Mouse (Mus musculus): ENCODE data around the gene Galm. TPM values are rescaled to one million over a fixed set of nuclear protein-coding genes. Genes with fewer than 3 reads are reported as not detected.

Galm gene
- polyA plus RNA-seq, 1 experiment from 2014 or later = 4.8 TPM

GRCm38 (mm10) chr17:80130718-80131430 is 3.6 kb downstream of the Galm start:
- ATAC-seq (ENCODE audit: low FRiP score, low read depth) = no peak
- Histone ChIP-seq H3K36me3 (no peaks in the 10 kb centered on the region), H3K9me3 (no peaks in the 10 kb centered on the region), H3K27ac (replicated peaks) (no peak overlapping the region), H3K4me3 (no peak overlapping the region), H3K9ac (replicated peaks) (no peak overlapping the region), H3K27me3 (0 out of 2 replicates have a peak, but pooled peaks cover 3% of the 10 kb centered on the region), H3K4me1 (peaks cover 9% of the 10 kb centered on the region; the same call in 1 of the 2 replicates), H3K4me2 (replicated peaks) (no peak overlapping the region)
- 75% methylated on average over 9 of the region's 9 CpGs for WGBS

GRCm38 (mm10) chr17:80131431-80131766 is 4.1 kb downstream of the Galm start:
- Histone ChIP-seq H3K4me3 (no peak overlapping the region), H3K36me3 (no peaks in the 10 kb centered on the region), H3K4me2 (replicated peaks) (no peak overlapping the region), H3K4me1 (peaks cover 9% of the 10 kb centered on the region; the same call in 1 of the 2 replicates), H3K9ac (replicated peaks) (no peak overlapping the region), H3K27me3 (no peaks in the 10 kb centered on the region), H3K27ac (replicated peaks) (no peak overlapping the region), H3K9me3 (no peaks in the 10 kb centered on the region)
- ATAC-seq (ENCODE audit: low FRiP score, low read depth) = no peak
- WGBS = 39% methylated on average over 1 of the region's 1 CpGs

GRCm38 (mm10) chr17:80131838-80132237 is 4.6 kb downstream of the Galm start:
- no peak overlapping the region for H3K27ac ChIP-seq (replicated peaks)
- no peak overlapping the region for H3K4me3 ChIP-seq
- H3K9ac ChIP-seq (replicated peaks) = no peak overlapping the region
- no peak for ATAC-seq (ENCODE audit: low FRiP score, low read depth)
- no peaks in the 10 kb centered on the region for H3K36me3 ChIP-seq
- no peak overlapping the region for H3K4me2 ChIP-seq (replicated peaks)
- H3K4me1 ChIP-seq = peaks cover 9% of the 10 kb centered on the region; the same call in 1 of the 2 replicates
- H3K27me3 ChIP-seq = no peaks in the 10 kb centered on the region
- 81% methylated on average over 7 of the region's 7 CpGs for WGBS
- no peaks in the 10 kb centered on the region for H3K9me3 ChIP-seq

GRCm38 (mm10) chr17:80132502-80132901 is 5.2 kb downstream of the Galm start:
- H3K9me3 ChIP-seq = no peaks in the 10 kb centered on the region
- H3K27ac ChIP-seq (replicated peaks) = no peak overlapping the region
- H3K4me3 ChIP-seq = no peak overlapping the region
- no peaks in the 10 kb centered on the region for H3K27me3 ChIP-seq
- no peak overlapping the region for H3K9ac ChIP-seq (replicated peaks)
- no peaks in the 10 kb centered on the region for H3K36me3 ChIP-seq
- H3K4me1 ChIP-seq = peaks cover 9% of the 10 kb centered on the region; the same call in 1 of the 2 replicates
- no peak overlapping the region for H3K4me2 ChIP-seq (replicated peaks)
- 89% methylated on average over 4 of the region's 4 CpGs for WGBS
- no peak for ATAC-seq (ENCODE audit: low FRiP score, low read depth)

GRCm38 (mm10) chr17:80138434-80139162 is 11.3 kb downstream of the Galm start:
- no peak overlapping the region for H3K4me3 ChIP-seq
- 86% methylated on average over 17 of the region's 17 CpGs for WGBS
- ATAC-seq (ENCODE audit: low FRiP score, low read depth) = no peak
- no peaks in the 10 kb centered on the region for H3K27me3 ChIP-seq
- H3K9ac ChIP-seq (replicated peaks) = no peak overlapping the region
- H3K27ac ChIP-seq (replicated peaks) = no peak overlapping the region
- no peaks in the 10 kb centered on the region for H3K36me3 ChIP-seq
- H3K4me1 ChIP-seq = no peaks in the 10 kb centered on the region
- no peaks in the 10 kb centered on the region for H3K9me3 ChIP-seq
- no peak overlapping the region for H3K4me2 ChIP-seq (replicated peaks)

- Histone ChIP-seq H3K36me3 (no peaks in the 10 kb centered on the region), H3K9me3 (no peaks in the 10 kb centered on the region), H3K4me1 (no peaks in the 10 kb centered on the region), H3K4me2 (replicated peaks) (no peak overlapping the region), H3K27ac (replicated peaks) (no peak overlapping the region), H3K4me3 (no peak overlapping the region), H3K9ac (replicated peaks) (no peak overlapping the region), H3K27me3 (no peaks in the 10 kb centered on the region)
- WGBS = 80% methylated on average over 9 of the region's 9 CpGs
- no peak for ATAC-seq (ENCODE audit: low FRiP score, low read depth)
Observed at GRCm38 (mm10) chr17:80139753-80140444, 12.6 kb downstream of the Galm start.

GRCm38 (mm10) chr17:80143478-80144232 is 16.4 kb downstream of the Galm start:
- no peaks in the 10 kb centered on the region for H3K36me3 ChIP-seq
- H3K4me1 ChIP-seq = no peaks in the 10 kb centered on the region
- H3K4me3 ChIP-seq = no peak overlapping the region
- no peak overlapping the region for H3K4me2 ChIP-seq (replicated peaks)
- WGBS = 90% methylated on average over 6 of the region's 6 CpGs
- ATAC-seq (ENCODE audit: low FRiP score, low read depth) = no peak
- no peak overlapping the region for H3K27ac ChIP-seq (replicated peaks)
- no peaks in the 10 kb centered on the region for H3K9me3 ChIP-seq
- H3K27me3 ChIP-seq = no peaks in the 10 kb centered on the region
- H3K9ac ChIP-seq (replicated peaks) = no peak overlapping the region

- WGBS = 73% methylated on average over 7 of the region's 7 CpGs
- Histone ChIP-seq H3K27me3 (no peaks in the 10 kb centered on the region), H3K9me3 (no peaks in the 10 kb centered on the region), H3K4me1 (no peaks in the 10 kb centered on the region), H3K36me3 (no peaks in the 10 kb centered on the region), H3K27ac (replicated peaks) (no peak overlapping the region), H3K4me3 (no peak overlapping the region), H3K4me2 (replicated peaks) (no peak overlapping the region), H3K9ac (replicated peaks) (no peak overlapping the region)
- ATAC-seq (ENCODE audit: low FRiP score, low read depth) = no peak
Observed at GRCm38 (mm10) chr17:80145210-80145609, 17.9 kb downstream of the Galm start.

- 91% methylated on average over 3 of the region's 3 CpGs for WGBS
- no peaks in the 10 kb centered on the region for H3K4me1 ChIP-seq
Observed at GRCm38 (mm10) chr17:80145771-80146170, 18.5 kb downstream of the Galm start.

GRCm38 (mm10) chr17:80148053-80148994 is 21.1 kb downstream of the Galm start:
- H3K4me2 ChIP-seq (replicated peaks) = no peak overlapping the region
- 56% methylated on average over 23 of the region's 23 CpGs for WGBS
- H3K27ac ChIP-seq (replicated peaks) = no peak overlapping the region

More at GRCm38 (mm10) chr17:80145771-80146170, 18.5 kb downstream of the Galm start:
- H3K36me3 ChIP-seq = no peaks in the 10 kb centered on the region
- no peak overlapping the region for H3K4me2 ChIP-seq (replicated peaks)
- no peak overlapping the region for H3K4me3 ChIP-seq
- H3K9me3 ChIP-seq = no peaks in the 10 kb centered on the region
- H3K27ac ChIP-seq (replicated peaks) = no peak overlapping the region
- ATAC-seq (ENCODE audit: low FRiP score, low read depth) = no peak
- H3K27me3 ChIP-seq = no peaks in the 10 kb centered on the region
- no peak overlapping the region for H3K9ac ChIP-seq (replicated peaks)

GRCm38 (mm10) chr17:80148995-80149388 is 21.7 kb downstream of the Galm start:
- Histone ChIP-seq H3K9ac (replicated peaks) (no peak overlapping the region), H3K9me3 (no peaks in the 10 kb centered on the region), H3K27ac (replicated peaks) (no peak overlapping the region), H3K4me3 (no peak overlapping the region), H3K27me3 (no peaks in the 10 kb centered on the region), H3K36me3 (no peaks in the 10 kb centered on the region), H3K4me1 (no peaks in the 10 kb centered on the region), H3K4me2 (replicated peaks) (no peak overlapping the region)
- WGBS = 88% methylated on average over 6 of the region's 6 CpGs
- ATAC-seq (ENCODE audit: low FRiP score, low read depth) = no peak

More at GRCm38 (mm10) chr17:80148053-80148994, 21.1 kb downstream of the Galm start:
- H3K27me3 ChIP-seq = no peaks in the 10 kb centered on the region
- H3K4me3 ChIP-seq = no peak overlapping the region
- no peaks in the 10 kb centered on the region for H3K9me3 ChIP-seq
- no peak for ATAC-seq (ENCODE audit: low FRiP score, low read depth)
- H3K4me1 ChIP-seq = no peaks in the 10 kb centered on the region
- H3K9ac ChIP-seq (replicated peaks) = no peak overlapping the region
- H3K36me3 ChIP-seq = no peaks in the 10 kb centered on the region
